In the genomic region with DNA sequence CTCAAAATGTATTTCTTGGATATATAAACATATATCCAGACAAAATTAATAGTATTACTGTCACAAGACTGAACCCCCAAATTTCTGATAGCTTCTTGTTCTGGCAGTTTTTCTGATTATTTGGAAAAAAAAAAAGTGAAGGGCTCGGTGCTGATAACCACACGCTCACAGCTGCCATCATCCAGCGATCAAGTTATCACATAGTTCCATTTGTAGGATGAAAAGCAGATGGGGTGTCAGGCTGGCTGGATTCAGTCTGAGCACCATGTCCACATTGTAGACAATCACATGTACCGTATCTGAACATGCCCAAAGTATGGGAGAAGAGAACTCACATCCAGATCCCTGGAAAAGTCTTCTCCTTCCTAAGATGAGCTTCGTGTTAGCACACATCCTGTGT, we compare ENCODE assay signal across 17 mouse cellular contexts. TPM values are rescaled to one million over a fixed set of nuclear protein-coding genes. Genes with fewer than 3 reads are reported as not detected.
"Had no signal": no experiment of that assay in that cellular context is flagged by ENCODE, and none has a peak within 500 bp of the region (broad histone marks: within the 10 kb centered on the region; RNA-seq: fewer than 3 reads in every experiment).

No protein-coding gene starts in this region.

- H3K4me2 ChIP-seq: limb, embryonic 13.5 days; midbrain, embryonic 13.5 days had no signal

- H3K4me3 ChIP-seq: limb, embryonic 10.5 days; limb, embryonic 13.5 days; midbrain, embryonic 10.5 days; midbrain, embryonic 13.5 days had no signal

- H3K27ac ChIP-seq: kidney, postnatal 0 days; limb, embryonic 10.5 days; limb, embryonic 13.5 days; midbrain, embryonic 10.5 days; midbrain, embryonic 13.5 days had no signal

- ATAC-seq: intestine, postnatal 0 days; midbrain, embryonic 13.5 days; midbrain, embryonic 16.5 days had no signal

- H3K27me3 ChIP-seq: limb, embryonic 13.5 days; midbrain, embryonic 13.5 days had no signal

- H3K36me3 ChIP-seq: limb, embryonic 10.5 days; limb, embryonic 13.5 days; midbrain, embryonic 10.5 days; midbrain, embryonic 13.5 days had no signal

- H3K9ac ChIP-seq: limb, embryonic 13.5 days; midbrain, embryonic 13.5 days had no signal

- DNase-seq: kidney, adult 2 months; kidney, postnatal 36 days; lung, adult 2 months; lung, postnatal 14 days; lung, postnatal 4 days; thymus, adult 18-20 months; thymus, postnatal 36 days had no signal

- H3K9me3 ChIP-seq: limb, embryonic 10.5 days; limb, embryonic 13.5 days; midbrain, embryonic 10.5 days; midbrain, embryonic 13.5 days had no signal

- H3K4me1 ChIP-seq: limb, embryonic 10.5 days; limb, embryonic 13.5 days; midbrain, embryonic 10.5 days; midbrain, embryonic 13.5 days had no signal

RNA-seq across cellular contexts. Expression of a gene that starts 41.0 kb away (rescaled TPM):
- total RNA-seq: megakaryocyte, adult 5-6 weeks had no signal
- polyA plus RNA-seq: small intestine, adult 2 months; spleen, adult 2 months had no signal
